Mouse (Mus musculus) myocyte (in vitro differentiated cells): ENCODE data around the gene Kank1. TPM values are rescaled to one million over a fixed set of nuclear protein-coding genes. Genes with fewer than 3 reads are reported as not detected.

Experiments used
- H3K27me3 ChIP-seq: one replicate; pipeline ENCODE4 v1.6.1; 2011; ENCODE audit not compliant: control insufficient read depth, insufficient read depth, insufficient read length
- H3K36me3 ChIP-seq: one replicate; pipeline ENCODE4 v1.6.1; 2011; ENCODE audit not compliant: control insufficient read depth, insufficient read depth
- H3K4me2 ChIP-seq: one replicate; pipeline ENCODE4 v1.6.1; 2011; ENCODE audit warnings: low read depth, control low read depth
- H3K4me3 ChIP-seq: one replicate; pipeline ENCODE4 v1.5.1; 2011; ENCODE audit warnings: mild to moderate bottlenecking, control low read depth, moderate library complexity
- H3K79me2 ChIP-seq: one replicate; pipeline ENCODE4 v1.6.1; 2011; ENCODE audit not compliant: control insufficient read depth, insufficient read depth
- H3ac ChIP-seq: one replicate; pipeline ENCODE4 v1.6.1; 2011; ENCODE audit not compliant: control insufficient read depth, insufficient read length
- CEBPB ChIP-seq: IDR thresholded peaks from 2 replicates; pipeline ENCODE4 v1.6.1; 2011; ENCODE audit warnings: mild to moderate bottlenecking, moderate library complexity; ENCODE audit not compliant: poor library complexity, insufficient read depth, severe bottlenecking
- E2F4 ChIP-seq: IDR thresholded peaks from one replicate; pipeline ENCODE4 v1.6.1; 2011; ENCODE audit warnings: mild to moderate bottlenecking, control low read depth, moderate library complexity; ENCODE audit not compliant: insufficient read depth
- MAX ChIP-seq: IDR thresholded peaks from one replicate; pipeline ENCODE4 v1.6.1; 2011; ENCODE audit warnings: low read depth, mild to moderate bottlenecking, control low read depth
- MYOD1 ChIP-seq, 3 experiments: IDR thresholded peaks; one replicate each; pipeline ENCODE4 v1.6.1; 2011; ENCODE audit warnings: control low read depth in 2 of 3, low read depth in 2 of 3, mild to moderate bottlenecking in 2 of 3, moderate library complexity in 1 of 3; ENCODE audit not compliant: insufficient read length in 2 of 3, control insufficient read depth in 1 of 3
- MYOG ChIP-seq, 3 experiments: IDR thresholded peaks; one replicate each; pipeline ENCODE4 v1.6.1; 2011; ENCODE audit warnings: control low read depth in 2 of 3, low read depth in 2 of 3, mild to moderate bottlenecking in 2 of 3; ENCODE audit not compliant: insufficient read length in 2 of 3, control insufficient read depth in 1 of 3, insufficient read depth in 1 of 3
- POLR2A ChIP-seq: IDR thresholded peaks from one replicate; pipeline ENCODE4 v1.6.1; 2011; ENCODE audit warnings: low read depth, mild to moderate bottlenecking, control low read depth, moderate library complexity; ENCODE audit not compliant: insufficient read length
- POLR2AphosphoS2 ChIP-seq: IDR thresholded peaks from one replicate; pipeline ENCODE4 v1.6.1; 2011; ENCODE audit warnings: low read depth, control low read depth; ENCODE audit not compliant: insufficient read length
- REST ChIP-seq: IDR thresholded peaks from one replicate; pipeline ENCODE4 v1.6.1; 2011; ENCODE audit warnings: mild to moderate bottlenecking, control low read depth, moderate library complexity; ENCODE audit not compliant: insufficient read depth, insufficient read length
- SRF ChIP-seq: IDR thresholded peaks from one replicate; pipeline ENCODE4 v1.6.1; 2011; ENCODE audit warnings: low read depth; ENCODE audit not compliant: control insufficient read depth, insufficient read length
- TCF12 ChIP-seq: IDR thresholded peaks from one replicate; pipeline ENCODE4 v1.6.1; 2011; ENCODE audit warnings: mild to moderate bottlenecking, control low read depth; ENCODE audit not compliant: poor library complexity, insufficient read depth, severe bottlenecking
- TCF3 ChIP-seq: IDR thresholded peaks from one replicate; pipeline ENCODE4 v1.6.1; 2011; ENCODE audit warnings: low read depth, control low read depth; ENCODE audit not compliant: insufficient read length
- USF1 ChIP-seq: IDR thresholded peaks from one replicate; pipeline ENCODE4 v1.6.1; 2011; ENCODE audit warnings: low read depth, mild to moderate bottlenecking, control low read depth, moderate library complexity
- polyA plus RNA-seq: library from polyadenylated mRNA; unstranded; fragments of >200 nt; fragmentation: generic; extraction: Trizol; gene quantifications from one replicate; pipeline ENCODE4 v1.2.1, GENCODE M21; 2012; ENCODE audit warnings: missing spikeins

Kank1 gene
- 4.3 TPM for polyA plus RNA-seq

- Histone ChIP-seq H3K27me3 (peaks cover 54% of the 10 kb centered on the region), H3K79me2 (no peaks in the 10 kb centered on the region), H3ac (no peak within 1 kb of the TSS), H3K36me3 (no peaks in the 10 kb centered on the region), H3K4me3 (no peak within 1 kb of the TSS), H3K4me2 (peak within 1 kb of the TSS; percentile 66)
- TF ChIP-seq TCF12, result no peak
- TF ChIP-seq MAX, result no peak
- no peak for TF ChIP-seq SRF
- no peak for TF ChIP-seq E2F4
- no peak for TF ChIP-seq POLR2AphosphoS2
These were observed at the start of gene Kank1 for GRCm38 (mm10) chr19:25236596-25237491. Gene Kank1 (plus strand): TSS chr19:25236975.

- no peak overlapping the region for H3K4me2 ChIP-seq
- no peaks in the 10 kb centered on the region for H3K27me3 ChIP-seq
- H3K79me2 ChIP-seq, result no peaks in the 10 kb centered on the region
- no peak overlapping the region for H3K4me3 ChIP-seq
- TF ChIP-seq TCF12 (no peak), TCF3 (no peak), SRF (no peak), MAX (no peak), MYOG (IDR thresholded peaks at IDR 0.05; ENCODE audit: control insufficient read depth in 1 of 3, insufficient read depth in 1 of 3, insufficient read length in 2 of 3, low read depth in 2 of 3) (no peak), E2F4 (no peak), POLR2AphosphoS2 (no peak)
- H3ac ChIP-seq, result no peak overlapping the region
- no peaks in the 10 kb centered on the region for H3K36me3 ChIP-seq
These were observed 49.1 kb upstream of the Kank1 start for GRCm38 (mm10) chr19:25187681-25188080.

- Histone ChIP-seq H3K36me3 (no peaks in the 10 kb centered on the region), H3K4me3 (no peak overlapping the region), H3ac (no peak overlapping the region), H3K79me2 (no peaks in the 10 kb centered on the region), H3K27me3 (no peaks in the 10 kb centered on the region), H3K4me2 (no peak overlapping the region)
- no peak for TF ChIP-seq REST
- TF ChIP-seq POLR2AphosphoS2, result no peak
- no peak for TF ChIP-seq SRF
- TF ChIP-seq POLR2A, result no peak
- no peak for TF ChIP-seq MAX
- TF ChIP-seq CEBPB, result no peak
- TF ChIP-seq E2F4, result no peak
- no peak for TF ChIP-seq TCF12
- no peak for TF ChIP-seq USF1
- no peak for TF ChIP-seq MYOG (IDR thresholded peaks at IDR 0.05; ENCODE audit: control insufficient read depth in 1 of 3, insufficient read depth in 1 of 3, insufficient read length in 2 of 3, low read depth in 2 of 3)
- TF ChIP-seq TCF3, result no peak
- no peak for TF ChIP-seq MYOD1 (IDR thresholded peaks at IDR 0.05; ENCODE audit: control insufficient read depth in 1 of 3, insufficient read length in 2 of 3, low read depth in 2 of 3)
These were observed 43.0 kb upstream of the Kank1 start for GRCm38 (mm10) chr19:25193751-25194150.

GRCm38 (mm10) chr19:25200081-25200860 is 36.5 kb upstream of the Kank1 start:
- no peak overlapping the region for H3ac ChIP-seq
- no peak overlapping the region for H3K4me3 ChIP-seq
- H3K4me2 ChIP-seq, result no peak overlapping the region
- H3K79me2 ChIP-seq, result no peaks in the 10 kb centered on the region
- TF ChIP-seq TCF3 (no peak), MAX (no peak), REST (no peak), POLR2AphosphoS2 (no peak), USF1 (no peak), POLR2A (no peak), SRF (no peak)
- H3K36me3 ChIP-seq, result no peaks in the 10 kb centered on the region
- H3K27me3 ChIP-seq, result no peaks in the 10 kb centered on the region

- no peak overlapping the region for H3K4me2 ChIP-seq
- H3K36me3 ChIP-seq, result no peaks in the 10 kb centered on the region
- no peak for TF ChIP-seq POLR2AphosphoS2
- no peak for TF ChIP-seq REST
- TF ChIP-seq E2F4, result no peak
- TF ChIP-seq USF1, result no peak
- TF ChIP-seq TCF3, result no peak
- no peak for TF ChIP-seq TCF12
- TF ChIP-seq CEBPB, result no peak
- no peak for TF ChIP-seq MAX
- no peak for TF ChIP-seq SRF
- TF ChIP-seq MYOD1 (IDR thresholded peaks at IDR 0.05; ENCODE audit: control insufficient read depth in 1 of 3, insufficient read length in 2 of 3, low read depth in 2 of 3), result no peak
- TF ChIP-seq POLR2A, result no peak
- no peak for TF ChIP-seq MYOG (IDR thresholded peaks at IDR 0.05; ENCODE audit: control insufficient read depth in 1 of 3, insufficient read depth in 1 of 3, insufficient read length in 2 of 3, low read depth in 2 of 3)
These were observed 33.7 kb upstream of the Kank1 start for GRCm38 (mm10) chr19:25203077-25203476.

More at GRCm38 (mm10) chr19:25203077-25203476, 33.7 kb upstream of the Kank1 start:
- Histone ChIP-seq H3K79me2 (no peaks in the 10 kb centered on the region), H3ac (no peak overlapping the region), H3K27me3 (no peaks in the 10 kb centered on the region), H3K4me3 (no peak overlapping the region)
